Mouse (Mus musculus): ENCODE results near the gene Dnase2b. TPM values are rescaled to one million over a fixed set of nuclear protein-coding genes. Genes with fewer than 3 reads are reported as not detected.

Gene Dnase2b
- total and polyA plus RNA-seq, 2 experiments = 6.6 to 11.0 TPM

GRCm38 (mm10) chr3:146620555-146621249, 5.3 kb upstream of the Dnase2b start:
- Histone ChIP-seq H3K27ac (replicated peaks; ENCODE audit: insufficient read depth, low read depth, low read length) (no peak overlapping the region), H3K36me3 (ENCODE audit: control insufficient read depth, insufficient read depth, low read length) (peaks cover 79% of the 10 kb centered on the region), H3K27me3 (ENCODE audit: control insufficient read depth, insufficient read depth, low read length) (no peaks in the 10 kb centered on the region), H3K4me1 (ENCODE audit: control insufficient read depth, insufficient read depth, low read length) (no peaks in the 10 kb centered on the region; the same call in 1 of the 2 replicates), H3K4me3 (ENCODE audit: insufficient read depth, low read depth, low read length) (no peak overlapping the region), H3K79me2 (ENCODE audit: control insufficient read depth, insufficient read depth, low read length) (no peaks in the 10 kb centered on the region), H3K9ac (ENCODE audit: low read depth, low read length) (no peak overlapping the region)
- DNase-seq (ENCODE audit: extremely low read depth, low read depth, low spot score) = peak; percentile 64
- 41% methylated on average over 14 of the region's 14 CpGs for whole genome bisulfite sequencing
- TF ChIP-seq POLR2A (IDR thresholded peaks at IDR 0.05; ENCODE audit: extremely low read depth, insufficient read depth, low read length) (no peak), CTCF (IDR thresholded peaks at IDR 0.05; ENCODE audit: low read depth, low read length) (no peak)

- H3K36me3 ChIP-seq (ENCODE audit: control insufficient read depth, insufficient read depth, low read length) = peaks cover 76% of the 10 kb centered on the region
- no peak overlapping the region for H3K4me3 ChIP-seq (ENCODE audit: insufficient read depth, low read depth, low read length)
- no peaks in the 10 kb centered on the region for H3K27me3 ChIP-seq (ENCODE audit: control insufficient read depth, insufficient read depth, low read length)
- H3K9ac ChIP-seq (ENCODE audit: low read depth, low read length) = no peak overlapping the region
- DNase-seq (ENCODE audit: extremely low read depth, low read depth, low spot score) = no peak
- H3K27ac ChIP-seq (replicated peaks; ENCODE audit: insufficient read depth, low read depth, low read length) = peak overlapping the region; percentile 16; the same call in 1 of the 2 replicates
- H3K79me2 ChIP-seq (ENCODE audit: control insufficient read depth, insufficient read depth, low read length) = no peaks in the 10 kb centered on the region
- no peaks in the 10 kb centered on the region; the same call in 1 of the 2 replicates for H3K4me1 ChIP-seq (ENCODE audit: control insufficient read depth, insufficient read depth, low read length)
- WGBS = 71% methylated on average over 10 of the region's 10 CpGs
- TF ChIP-seq CTCF (IDR thresholded peaks at IDR 0.05; ENCODE audit: low read depth, low read length) (no peak), POLR2A (IDR thresholded peaks at IDR 0.05; ENCODE audit: extremely low read depth, insufficient read depth, low read length) (no peak)
These were observed 4.7 kb upstream of the Dnase2b start for GRCm38 (mm10) chr3:146620101-146620500.

- no peak for TF ChIP-seq CTCF (IDR thresholded peaks at IDR 0.05; ENCODE audit: low read depth, low read length)
- H3K4me3 ChIP-seq (ENCODE audit: insufficient read depth, low read depth, low read length) = no peak overlapping the region
- no peaks in the 10 kb centered on the region for H3K27me3 ChIP-seq (ENCODE audit: control insufficient read depth, insufficient read depth, low read length)
- peaks cover 2% of the 10 kb centered on the region; the same call in 1 of the 2 replicates for H3K4me1 ChIP-seq (ENCODE audit: control insufficient read depth, insufficient read depth, low read length)
- no peaks in the 10 kb centered on the region for H3K79me2 ChIP-seq (ENCODE audit: control insufficient read depth, insufficient read depth, low read length)
- H3K9ac ChIP-seq (ENCODE audit: low read depth, low read length) = no peak overlapping the region
- peaks cover 71% of the 10 kb centered on the region for H3K36me3 ChIP-seq (ENCODE audit: control insufficient read depth, insufficient read depth, low read length)
- WGBS = 62% methylated on average over 4 of the region's 4 CpGs
- H3K27ac ChIP-seq (replicated peaks; ENCODE audit: insufficient read depth, low read depth, low read length) = no peak overlapping the region
- DNase-seq (ENCODE audit: extremely low read depth, low read depth, low spot score) = peak; percentile 58
These were observed 3.0 kb upstream of the Dnase2b start for GRCm38 (mm10) chr3:146618357-146618756.

- Histone ChIP-seq H3K27me3 (ENCODE audit: control insufficient read depth, insufficient read depth, low read length) (no peaks in the 10 kb centered on the region), H3K36me3 (ENCODE audit: control insufficient read depth, insufficient read depth, low read length) (peaks cover 70% of the 10 kb centered on the region), H3K4me3 (ENCODE audit: insufficient read depth, low read depth, low read length) (no peak overlapping the region), H3K9ac (ENCODE audit: low read depth, low read length) (no peak overlapping the region), H3K4me1 (ENCODE audit: control insufficient read depth, insufficient read depth, low read length) (peaks cover 2% of the 10 kb centered on the region; the same call in 1 of the 2 replicates), H3K79me2 (ENCODE audit: control insufficient read depth, insufficient read depth, low read length) (no peaks in the 10 kb centered on the region), H3K27ac (replicated peaks; ENCODE audit: insufficient read depth, low read depth, low read length) (no peak overlapping the region)
- no peak for TF ChIP-seq CTCF (IDR thresholded peaks at IDR 0.05; ENCODE audit: low read depth, low read length)
- no peak for TF ChIP-seq POLR2A (IDR thresholded peaks at IDR 0.05; ENCODE audit: extremely low read depth, insufficient read depth, low read length)
- DNase-seq (ENCODE audit: extremely low read depth, low read depth, low spot score) = peak; percentile 57
These were observed 2.5 kb upstream of the Dnase2b start for GRCm38 (mm10) chr3:146617946-146618345.

- no peak overlapping the region for H3K27ac ChIP-seq (replicated peaks; ENCODE audit: insufficient read depth, low read depth, low read length)
These were observed 1.3 kb upstream of the Dnase2b start for GRCm38 (mm10) chr3:146616533-146617283.

More at GRCm38 (mm10) chr3:146616533-146617283, 1.3 kb upstream of the Dnase2b start:
- WGBS = 34% methylated on average over 5 of the region's 5 CpGs
- no peak overlapping the region for H3K9ac ChIP-seq (ENCODE audit: low read depth, low read length)
- H3K27me3 ChIP-seq (ENCODE audit: control insufficient read depth, insufficient read depth, low read length) = no peaks in the 10 kb centered on the region
- H3K79me2 ChIP-seq (ENCODE audit: control insufficient read depth, insufficient read depth, low read length) = no peaks in the 10 kb centered on the region; the same call in 1 of the 2 replicates
- H3K4me3 ChIP-seq (ENCODE audit: insufficient read depth, low read depth, low read length) = no peak overlapping the region
- peaks cover 67% of the 10 kb centered on the region for H3K36me3 ChIP-seq (ENCODE audit: control insufficient read depth, insufficient read depth, low read length)
- peak; percentile 67 for DNase-seq (ENCODE audit: extremely low read depth, low read depth, low spot score)
- peaks cover 2% of the 10 kb centered on the region; the same call in 1 of the 2 replicates for H3K4me1 ChIP-seq (ENCODE audit: control insufficient read depth, insufficient read depth, low read length)
- TF ChIP-seq CTCF (IDR thresholded peaks at IDR 0.05; ENCODE audit: low read depth, low read length) (no peak), POLR2A (IDR thresholded peaks at IDR 0.05; ENCODE audit: extremely low read depth, insufficient read depth, low read length) (no peak)

Data from liver, adult 2 months (tissue).